Mouse (Mus musculus): ENCODE data around the gene Gja3.

The Gja3 gene

GRCm38 (mm10) chr14:57034926-57035498 lies 22.9 kb downstream of the Gja3 start:
- no peak for DNase-seq (ENCODE audit: inconsistent ontology term)

- no peak for DNase-seq (ENCODE audit: inconsistent ontology term)
These were observed 23.8 kb downstream of the Gja3 start for GRCm38 (mm10) chr14:57034135-57034534.

GRCm38 (mm10) chr14:57032850-57033249 lies 25.1 kb downstream of the Gja3 start:
- DNase-seq (ENCODE audit: inconsistent ontology term) = no peak

GRCm38 (mm10) chr14:57018436-57018835 lies 39.5 kb downstream of the Gja3 start:
- DNase-seq (ENCODE audit: inconsistent ontology term) = no peak

- DNase-seq (ENCODE audit: inconsistent ontology term) = peak; percentile 69
These were observed 41.1 kb downstream of the Gja3 start for GRCm38 (mm10) chr14:57016806-57017205.

- DNase-seq (ENCODE audit: inconsistent ontology term) = no peak
These were observed 69.3 kb downstream of the Gja3 start for GRCm38 (mm10) chr14:56988621-56989020.
